Mouse (Mus musculus) mouse trophoblast stem cell (cell line): ENCODE results near the gene Ncapd2.

Source experiments
- in situ Hi-C, 2 experiments: fragments of 300-500 bp; cut with MseI, MboI; formaldehyde crosslinking; loops; 2 replicates in 1 of 2; 3 replicates in 1 of 2; pipeline ENCODE4 v1.15.1; 2025

The Ncapd2 gene

GRCm38 (mm10) chr6:125215148-125215954, 23.9 kb upstream of the Ncapd2 start, which contains the start of gene Vamp1:
Gene Vamp1 (plus strand): TSS chr6:125215551.
- in situ Hi-C loops = loop anchor here in 1 of 2 experiments (5.0 kb wide), 1 partner anchor 57 kb away; no protein-coding TSS in a partner anchor

- in situ Hi-C loops = no loop called here
Measured at GRCm38 (mm10) chr6:125213715-125214114, 22.2 kb upstream of the Ncapd2 start.

DNA sequence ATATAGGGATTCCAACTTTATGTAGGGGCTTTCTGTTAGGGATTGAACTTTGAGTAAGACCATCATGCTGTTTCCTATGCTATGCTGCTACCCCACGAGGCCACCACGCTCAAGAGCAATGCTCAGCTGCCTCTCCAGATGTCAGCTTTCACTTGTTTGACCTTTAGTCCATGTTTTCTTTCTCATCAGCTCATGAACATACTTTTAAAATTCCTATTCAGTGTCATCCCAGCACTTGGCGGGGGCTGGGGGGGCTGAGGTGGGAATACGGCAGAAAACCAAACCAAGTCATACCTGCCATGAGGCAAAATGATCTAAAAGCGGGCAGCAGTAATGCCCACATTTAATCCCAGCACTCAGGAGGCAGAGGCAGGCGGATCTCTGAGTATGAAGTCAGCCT, 21.6 kb upstream of the Ncapd2 start:
- in situ Hi-C loops = no loop called here

DNA sequence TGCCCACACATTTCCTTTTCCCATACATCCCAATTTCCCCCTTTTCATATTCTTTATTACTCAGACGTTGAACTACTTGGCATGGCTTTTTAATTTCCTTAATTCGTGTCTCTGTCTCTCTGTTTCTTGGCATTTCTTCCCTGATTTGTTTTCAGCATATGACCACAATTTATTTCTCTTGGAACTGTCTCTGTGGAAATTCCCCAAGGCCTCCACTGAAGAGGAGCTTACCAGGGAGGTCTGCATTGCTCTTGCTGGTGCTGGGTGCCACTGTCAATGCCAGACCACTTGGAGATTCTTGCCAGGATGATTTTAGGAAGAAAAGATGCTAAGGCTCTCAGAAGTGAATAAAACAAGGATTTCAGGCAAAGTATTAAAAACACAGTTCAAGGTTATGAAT, 21.1 kb upstream of the Ncapd2 start:
- in situ Hi-C loops = no loop called here

GRCm38 (mm10) chr6:125210436-125210835, 18.9 kb upstream of the Ncapd2 start:
- in situ Hi-C loops = no loop called here

GRCm38 (mm10) chr6:125197166-125197565, 5.7 kb upstream of the Ncapd2 start:
- in situ Hi-C loops = no loop called here

GRCm38 (mm10) chr6:125196301-125196700, 4.8 kb upstream of the Ncapd2 start:
- in situ Hi-C loops = no loop called here

DNA sequence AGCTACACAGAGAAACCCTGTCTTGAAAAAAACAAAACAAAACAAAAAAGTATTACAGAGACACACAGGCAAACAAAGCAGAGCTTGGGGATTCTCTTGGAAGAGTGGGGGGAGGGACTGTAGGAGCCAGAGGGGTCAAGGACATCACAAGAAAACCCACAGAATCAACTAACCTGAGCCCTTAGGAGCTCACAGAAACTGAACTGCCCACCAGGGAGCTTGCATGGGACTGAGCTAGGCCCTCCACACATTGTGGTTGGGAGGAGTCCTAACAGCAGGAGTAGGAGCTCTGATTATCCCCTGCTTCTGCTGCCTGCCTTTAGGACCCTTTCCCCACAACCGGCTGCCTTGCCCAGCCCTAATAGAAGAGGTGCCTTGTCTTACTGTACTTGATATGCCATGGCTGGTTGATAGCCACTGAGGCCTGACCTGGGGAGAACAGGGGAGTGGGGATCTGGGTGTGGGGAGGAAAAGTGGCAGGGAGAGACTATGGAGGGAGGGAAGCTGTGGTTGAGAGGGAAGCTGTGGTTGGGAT, 4.1 kb upstream of the Ncapd2 start:
- in situ Hi-C loops = no loop called here

GRCm38 (mm10) chr6:125193390-125193789, 1.9 kb upstream of the Ncapd2 start:
- in situ Hi-C loops = no loop called here

DNA sequence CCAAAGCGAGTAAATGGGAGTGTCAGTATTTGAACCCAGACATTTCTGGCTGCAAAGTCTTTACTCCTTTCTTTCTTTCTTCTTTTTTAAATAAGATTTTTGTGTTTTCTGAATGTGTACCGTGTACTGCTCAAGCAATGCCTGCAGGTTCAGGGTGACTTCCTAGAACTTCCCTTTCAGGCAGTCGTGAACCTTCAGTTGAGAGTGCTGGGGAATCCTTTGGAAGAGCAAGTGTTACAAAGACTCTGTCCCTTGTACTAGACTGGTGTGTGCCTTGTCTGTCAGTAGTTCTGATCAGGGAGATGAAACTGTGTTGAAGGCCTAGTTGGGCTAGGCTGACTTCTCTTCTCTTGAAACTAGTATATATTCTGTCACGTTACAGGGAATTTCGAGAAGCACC, 1.3 kb upstream of the Ncapd2 start:
- in situ Hi-C loops = no loop called here

DNA sequence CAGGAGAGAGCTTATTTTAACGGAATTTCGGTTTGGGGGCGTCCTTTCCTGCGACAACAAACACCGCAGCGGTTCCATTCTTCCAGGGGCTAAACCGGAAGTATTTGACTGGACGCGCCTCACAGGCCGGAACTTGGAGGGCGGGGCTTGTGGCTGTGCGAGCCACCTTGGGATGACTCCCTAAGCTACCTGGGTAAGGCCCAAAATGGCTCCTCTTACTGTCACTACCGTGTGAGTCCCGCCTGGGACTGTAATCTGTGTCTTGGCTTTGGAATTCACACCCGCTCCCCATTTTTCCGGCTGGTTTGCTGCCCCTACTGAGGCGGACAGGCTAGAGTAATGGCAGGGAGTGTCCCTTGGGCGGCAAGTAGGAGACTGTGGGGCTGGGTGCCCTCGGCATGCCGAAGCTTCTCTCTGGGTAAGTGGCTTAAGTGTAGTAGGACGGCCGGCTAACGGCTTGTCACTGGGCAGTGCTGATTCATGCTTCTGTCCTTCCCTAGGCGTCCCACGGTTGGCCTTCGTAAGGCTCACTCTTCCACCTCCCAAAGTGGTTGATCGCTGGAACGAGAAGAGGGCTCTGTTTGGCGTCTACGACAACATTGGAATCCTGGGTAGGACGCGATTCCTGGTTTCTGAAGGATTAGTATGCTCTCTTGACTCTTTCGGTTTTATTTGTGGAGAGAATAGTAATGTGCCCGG, 664 bp upstream of the Ncapd2 start:
- in situ Hi-C loops = no loop called here

- in situ Hi-C loops = no loop called here
Measured at GRCm38 (mm10) chr6:125190816-125191215, 685 bp downstream of the Ncapd2 start.

- in situ Hi-C loops = no loop called here
Measured at GRCm38 (mm10) chr6:125186203-125186602, 5.3 kb downstream of the Ncapd2 start.

DNA sequence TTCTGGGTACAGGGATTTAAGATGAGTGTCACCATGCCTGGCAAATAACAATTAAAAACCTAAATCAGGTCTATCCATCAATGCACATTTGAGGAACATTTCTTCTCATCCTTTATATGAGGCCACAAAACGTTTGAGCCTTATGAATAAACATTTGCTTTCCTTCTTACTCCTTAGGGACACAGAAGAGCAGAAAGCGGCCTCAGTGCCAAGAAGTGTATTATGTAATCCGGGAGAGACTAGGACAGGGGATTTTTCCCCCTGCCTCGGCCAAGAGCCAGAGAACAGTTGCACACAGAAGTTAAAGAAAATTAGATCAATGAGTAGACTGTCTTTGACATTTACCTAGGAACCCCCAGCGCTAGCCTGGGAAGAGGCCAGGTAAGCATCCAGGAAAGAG, 9.4 kb downstream of the Ncapd2 start:
- in situ Hi-C loops = no loop called here

GRCm38 (mm10) chr6:125179601-125180000, 11.9 kb downstream of the Ncapd2 start:
- in situ Hi-C loops = no loop called here

DNA sequence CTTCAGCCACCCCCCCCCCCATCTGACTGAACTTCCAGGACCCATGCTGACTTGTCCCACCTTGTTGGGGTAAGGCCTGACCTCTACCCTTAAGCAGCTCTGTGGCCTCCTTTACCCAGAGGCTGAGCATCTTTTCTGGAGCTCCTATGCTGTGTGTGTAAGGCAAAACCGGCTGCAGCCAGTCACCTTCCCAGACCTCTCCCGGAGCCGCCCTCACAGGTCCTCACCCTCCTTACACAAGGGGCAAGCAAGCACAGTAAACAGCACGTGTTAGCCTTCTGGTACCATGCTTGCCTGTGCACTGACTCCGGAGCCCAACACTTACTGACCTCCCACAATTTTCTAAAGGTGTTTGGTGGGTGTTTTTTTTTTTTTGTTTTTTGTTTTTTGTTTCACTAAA, 16.0 kb downstream of the Ncapd2 start:
- in situ Hi-C loops = no loop called here

DNA sequence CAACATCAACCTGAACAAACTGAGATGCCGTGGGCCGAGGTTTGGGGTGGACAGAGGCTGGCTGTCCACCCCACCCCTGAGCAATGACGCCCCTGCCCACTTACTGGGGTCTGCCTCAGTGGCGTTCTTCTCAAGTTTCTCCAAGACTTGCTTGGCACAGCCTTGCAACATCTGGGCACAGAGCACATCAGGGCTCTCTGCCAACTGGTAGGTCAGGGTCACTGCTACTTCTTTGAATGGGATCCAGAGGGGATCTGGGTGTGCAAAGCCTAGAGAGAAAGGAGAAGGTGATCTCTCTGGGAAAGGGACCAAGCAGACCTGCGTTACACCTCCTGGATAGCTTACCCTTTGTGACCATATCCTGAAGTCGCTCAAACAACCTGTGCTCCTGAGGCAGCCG, 18.2 kb downstream of the Ncapd2 start:
- in situ Hi-C loops = no loop called here

- in situ Hi-C loops = no loop called here
Measured at GRCm38 (mm10) chr6:125172474-125172873, 19.0 kb downstream of the Ncapd2 start.

- in situ Hi-C loops = no loop called here
Measured at GRCm38 (mm10) chr6:125170194-125170593, 21.3 kb downstream of the Ncapd2 start.

DNA sequence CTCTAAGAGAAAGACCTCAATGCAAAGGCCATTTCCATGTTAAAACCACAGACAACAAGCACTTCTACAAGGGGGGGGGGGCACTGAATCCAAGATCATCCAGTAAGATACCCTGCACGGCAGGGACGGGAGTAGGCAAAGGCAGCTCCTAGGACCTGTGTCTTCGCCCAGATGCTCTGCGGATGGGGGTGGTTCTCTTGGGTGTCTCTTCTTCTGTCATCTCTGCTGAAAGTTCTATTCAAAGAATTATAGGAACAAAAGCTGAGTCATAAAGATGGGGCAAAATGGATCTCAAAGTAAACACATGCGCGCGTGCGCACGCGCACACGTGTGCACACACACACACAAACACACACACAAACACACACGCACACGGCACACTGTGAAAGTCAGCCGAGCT, 23.4 kb downstream of the Ncapd2 start:
- in situ Hi-C loops = no loop called here

- in situ Hi-C loops = no loop called here
Measured at GRCm38 (mm10) chr6:125166861-125167650, 24.4 kb downstream of the Ncapd2 start.
